Mouse (Mus musculus): ENCODE results near the gene Cfap70. TPM values are rescaled to one million over a fixed set of nuclear protein-coding genes. Genes with fewer than 3 reads are reported as not detected.
A peak's percentile ranks its signal among the peaks of the same experiment; 100 is the strongest.

The Cfap70 gene
- polyA plus RNA-seq, 1 experiment from 2014 or later, result 0.90 TPM

GRCm38 (mm10) chr14:20363230-20363629 is 88.8 kb downstream of the Cfap70 start:
- no peaks in the 10 kb centered on the region for H3K4me1 ChIP-seq
- no peaks in the 10 kb centered on the region for H3K27me3 ChIP-seq (ENCODE audit: low read depth, poor library complexity, severe bottlenecking)
- peaks cover 99% of the 10 kb centered on the region for H3K36me3 ChIP-seq
- H3K9me3 ChIP-seq (replicated peaks), result no peaks in the 10 kb centered on the region
- H3K27ac ChIP-seq, result no peak overlapping the region
- no peak for DNase-seq (ENCODE audit: low spot score)
- 89% methylated on average over 4 of the region's 4 CpGs for WGBS
- no peak overlapping the region for H3K4me3 ChIP-seq

GRCm38 (mm10) chr14:20347991-20348541 is 104.0 kb downstream of the Cfap70 start, which contains the start of the genes Ecd and Fam149b:
TSS of gene Ecd (minus strand) at chr14:20348121.
TSS of gene Fam149b (plus strand) at chr14:20348162.
- Histone ChIP-seq H3K36me3 (peaks cover 49% of the 10 kb centered on the region), H3K27me3 (ENCODE audit: low read depth, poor library complexity, severe bottlenecking) (no peaks in the 10 kb centered on the region), H3K27ac (peak within 1 kb of the TSS; percentile 95), H3K4me3 (peak within 1 kb of the TSS; percentile 79), H3K4me1 (peaks cover 18% of the 10 kb centered on the region), H3K9me3 (replicated peaks) (no peaks in the 10 kb centered on the region)
- DNase-seq (ENCODE audit: low spot score), result peak; percentile 95
- WGBS, result under 1% methylated on average over 42 of the region's 42 CpGs

GRCm38 (mm10) chr14:20347441-20347990 is 104.5 kb downstream of the Cfap70 start:
- Histone ChIP-seq H3K27ac (peak overlapping the region; percentile 95), H3K36me3 (peaks cover 49% of the 10 kb centered on the region), H3K27me3 (ENCODE audit: low read depth, poor library complexity, severe bottlenecking) (no peaks in the 10 kb centered on the region), H3K4me3 (peak overlapping the region; percentile 79), H3K4me1 (peaks cover 18% of the 10 kb centered on the region), H3K9me3 (replicated peaks) (no peaks in the 10 kb centered on the region)
- no peak for DNase-seq (ENCODE audit: low spot score)
- 6% methylated on average over 15 of the region's 15 CpGs for WGBS

GRCm38 (mm10) chr14:20345885-20346284 is 106.1 kb downstream of the Cfap70 start:
- H3K4me3 ChIP-seq, result no peak overlapping the region
- H3K27ac ChIP-seq, result no peak overlapping the region
- WGBS, result 93% methylated on average over 9 of the region's 9 CpGs
- H3K27me3 ChIP-seq (ENCODE audit: low read depth, poor library complexity, severe bottlenecking), result no peaks in the 10 kb centered on the region
- peaks cover 18% of the 10 kb centered on the region for H3K4me1 ChIP-seq
- no peaks in the 10 kb centered on the region for H3K9me3 ChIP-seq (replicated peaks)
- no peak for DNase-seq (ENCODE audit: low spot score)
- peaks cover 51% of the 10 kb centered on the region for H3K36me3 ChIP-seq

Other genes with a start within 250 kb of the Cfap70 start
- gene Kcnk16, start 183.0 kb downstream of the Cfap70 start, polyA plus RNA-seq (2016; fragmentation: Nextera tagmentation; extraction: Ambion mirVana), result not detected in 2 replicates
- 11.5 and 15.5 TPM in 2 replicates for gene Nudt13, start 157.5 kb downstream of the Cfap70 start, polyA plus RNA-seq (2016; fragmentation: Nextera tagmentation; extraction: Ambion mirVana)
- gene Ecd, start 104.1 kb downstream of the Cfap70 start, polyA plus RNA-seq (2016; fragmentation: Nextera tagmentation; extraction: Ambion mirVana), result 71.7 and 74.6 TPM in 2 replicates
- gene Fam149b, start 104.1 kb downstream of the Cfap70 start, polyA plus RNA-seq (2016; fragmentation: Nextera tagmentation; extraction: Ambion mirVana), result 43.5 and 51.7 TPM in 2 replicates
- 272 and 290 TPM in 2 replicates for gene Dnajc9, start 63.3 kb downstream of the Cfap70 start, polyA plus RNA-seq (2016; fragmentation: Nextera tagmentation; extraction: Ambion mirVana)
- 90.4 TPM in 2 replicates for gene Mrps16, start 58.6 kb downstream of the Cfap70 start, polyA plus RNA-seq (2016; fragmentation: Nextera tagmentation; extraction: Ambion mirVana)
- 21.2 and 23.3 TPM in 2 replicates for gene Anxa7, start 27.9 kb upstream of the Cfap70 start, polyA plus RNA-seq (2016; fragmentation: Nextera tagmentation; extraction: Ambion mirVana)
- 0.83 and 1.3 TPM in 2 replicates for gene Mss51, start 44.7 kb upstream of the Cfap70 start, polyA plus RNA-seq (2016; fragmentation: Nextera tagmentation; extraction: Ambion mirVana)
- gene Ppp3cb, start 94.3 kb upstream of the Cfap70 start, polyA plus RNA-seq (2016; fragmentation: Nextera tagmentation; extraction: Ambion mirVana), result 35.7 and 43.2 TPM in 2 replicates
- 13.5 and 16.6 TPM in 2 replicates for gene Usp54, start 188.8 kb upstream of the Cfap70 start, polyA plus RNA-seq (2016; fragmentation: Nextera tagmentation; extraction: Ambion mirVana)
- gene Myoz1, start 204.3 kb upstream of the Cfap70 start, polyA plus RNA-seq (2016; fragmentation: Nextera tagmentation; extraction: Ambion mirVana), result 0.86 TPM in 1 of 2 replicates, not detected in the other
- gene Synpo2l, start 216.1 kb upstream of the Cfap70 start, polyA plus RNA-seq (2016; fragmentation: Nextera tagmentation; extraction: Ambion mirVana), result 0.51 and 1.9 TPM in 2 replicates
- gene Sec24c, start 222.1 kb upstream of the Cfap70 start, polyA plus RNA-seq (2016; fragmentation: Nextera tagmentation; extraction: Ambion mirVana), result 113 and 122 TPM in 2 replicates
- gene Fut11, start 242.7 kb upstream of the Cfap70 start, polyA plus RNA-seq (2016; fragmentation: Nextera tagmentation; extraction: Ambion mirVana), result 18.2 and 20.4 TPM in 2 replicates